Mouse (Mus musculus) hindbrain, embryonic 10.5 days (tissue): ENCODE data around the gene Rapgef1. TPM values are rescaled to one million over a fixed set of nuclear protein-coding genes. Genes with fewer than 3 reads are reported as not detected.
"Not testable (repeated sequence)": the region's sequence is repeated elsewhere in the genome, so short reads cannot be mapped to it uniquely, and the experiment has no call there.

Experiments
- DNase-seq: peaks from one replicate; pipeline ENCODE4 v3.0.0-alpha.2; 2017; ENCODE audit warnings: low spot score
- H3K27ac ChIP-seq: fragments of 300-500 bp; sonication (generic); 2 replicates; pipeline ENCODE4 v1.5.1; 2016; ENCODE audit warnings: mild to moderate bottlenecking, moderate library complexity
- H3K27me3 ChIP-seq: fragments of 300-500 bp; sonication (generic); 2 replicates; pipeline ENCODE4 v1.6.1; 2016; ENCODE audit warnings: mild to moderate bottlenecking; ENCODE audit not compliant: poor library complexity, insufficient read depth, severe bottlenecking
- H3K36me3 ChIP-seq: fragments of 300-500 bp; sonication (generic); 2 replicates; pipeline ENCODE4 v1.6.1; 2016; ENCODE audit warnings: mild to moderate bottlenecking, moderate library complexity
- H3K4me1 ChIP-seq: fragments of 300-500 bp; sonication (generic); replicated peaks from 2 replicates; pipeline ENCODE4 v1.6.1; 2016; ENCODE audit warnings: mild to moderate bottlenecking
- H3K4me3 ChIP-seq: fragments of 300-500 bp; sonication (generic); 2 replicates; pipeline ENCODE4 v1.5.1; 2016; ENCODE audit warnings: mild to moderate bottlenecking, moderate library complexity
- H3K9me3 ChIP-seq: fragments of 300-500 bp; sonication (generic); 2 replicates; pipeline ENCODE4 v1.6.1; 2016; ENCODE audit warnings: mild to moderate bottlenecking, moderate library complexity
- WGBS: fragments of 180-500 bp; shearing (Covaris S2); methylation state at CpG from one replicate; pipeline ENCODE4 v1.1.7; 2016; 5-methylcytosine and 5-hydroxymethylcytosine counted together
- polyA plus RNA-seq: library from polyadenylated mRNA; unstranded; fragments of >200 nt; fragmentation: Nextera tagmentation; extraction: Ambion mirVana; gene quantifications from 2 replicates; pipeline ENCODE4 v1.2.1, GENCODE M21; 2016

Gene Rapgef1
- polyA plus RNA-seq, 1 experiment from 2014 or later = 13.5 TPM

DNA sequence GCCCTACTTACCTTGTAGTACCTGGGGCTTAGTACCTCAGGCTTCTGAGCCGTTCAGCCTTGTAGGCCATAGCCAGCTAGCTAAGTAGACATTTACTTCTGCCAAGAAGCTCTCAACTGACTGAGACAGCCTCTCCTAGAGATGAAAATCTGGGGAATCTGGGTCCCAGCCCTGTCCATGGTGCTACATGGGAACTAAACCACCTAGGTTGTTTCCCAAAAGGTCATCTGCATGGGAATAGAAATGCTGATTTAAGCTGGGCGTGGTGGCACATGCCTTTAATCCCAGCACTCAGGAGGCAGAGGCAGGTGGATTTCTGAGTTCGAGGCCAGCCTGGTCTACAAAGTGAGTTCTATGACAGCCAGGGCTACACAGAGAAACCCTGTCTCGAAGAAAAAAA, 88.7 kb downstream of the Rapgef1 start:
- H3K4me3 ChIP-seq, H3K27ac ChIP-seq, DNase-seq, H3K4me1 ChIP-seq, H3K27me3 ChIP-seq, H3K9me3 ChIP-seq: not testable (repeated sequence)
- WGBS = 89% methylated on average over 4 of the region's 4 CpGs
- peaks cover 92% of the 10 kb centered on the region for H3K36me3 ChIP-seq

DNA sequence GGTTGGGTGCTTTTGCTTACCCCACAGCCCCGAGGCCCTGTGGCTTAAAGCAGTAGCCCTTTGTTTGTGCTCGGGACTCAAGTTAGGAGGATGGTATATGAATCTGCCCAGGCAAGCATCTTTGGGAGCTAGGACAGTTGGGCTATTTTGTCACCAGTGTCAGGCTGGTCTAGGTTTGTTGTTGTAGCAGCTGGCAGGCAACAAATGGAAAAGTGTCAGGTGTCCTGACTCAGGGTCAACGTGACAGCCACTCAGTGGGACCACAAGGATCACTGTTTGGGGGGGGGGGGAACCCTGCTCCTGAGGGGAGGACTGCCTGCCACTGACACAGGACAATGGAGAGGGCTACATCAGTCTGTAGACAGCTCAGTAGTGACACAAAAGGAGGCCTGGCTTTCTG, 91.5 kb downstream of the Rapgef1 start:
- no peak for DNase-seq
- 61% methylated on average over 3 of the region's 3 CpGs for WGBS
- H3K36me3 ChIP-seq = peaks cover 91% of the 10 kb centered on the region
- no peaks in the 10 kb centered on the region for H3K27me3 ChIP-seq
- no peak overlapping the region; the same call in 1 of the 2 replicates for H3K27ac ChIP-seq
- H3K4me1 ChIP-seq = peaks cover 10% of the 10 kb centered on the region
- H3K4me3 ChIP-seq = no peak overlapping the region
- H3K9me3 ChIP-seq = no peaks in the 10 kb centered on the region

DNA sequence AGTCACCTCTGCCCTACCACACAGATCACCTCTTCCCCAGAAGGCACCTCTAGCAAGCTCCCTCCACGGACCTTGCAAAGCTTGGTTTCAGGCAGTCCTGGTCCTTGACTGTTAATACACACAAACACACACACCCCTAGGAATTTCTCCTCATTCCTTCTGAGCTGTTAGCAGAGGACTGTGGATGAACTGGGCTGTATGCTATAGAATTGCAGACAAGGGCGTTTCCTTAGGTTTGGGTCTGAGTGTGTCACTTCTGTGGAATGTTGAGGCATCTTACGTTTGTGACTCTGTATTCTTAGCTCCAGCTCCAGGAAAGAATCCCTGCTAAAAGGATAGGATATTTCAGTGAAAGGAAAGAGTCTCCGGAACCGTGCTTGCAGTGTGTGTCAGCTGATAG, 92.4 kb downstream of the Rapgef1 start:
- DNase-seq = no peak
- H3K9me3 ChIP-seq = no peaks in the 10 kb centered on the region
- H3K27ac ChIP-seq = no peak overlapping the region
- WGBS = 88% methylated on average over 5 of the region's 5 CpGs
- no peak overlapping the region for H3K4me3 ChIP-seq
- no peaks in the 10 kb centered on the region for H3K27me3 ChIP-seq
- peaks cover 91% of the 10 kb centered on the region for H3K36me3 ChIP-seq
- H3K4me1 ChIP-seq = peaks cover 18% of the 10 kb centered on the region

DNA sequence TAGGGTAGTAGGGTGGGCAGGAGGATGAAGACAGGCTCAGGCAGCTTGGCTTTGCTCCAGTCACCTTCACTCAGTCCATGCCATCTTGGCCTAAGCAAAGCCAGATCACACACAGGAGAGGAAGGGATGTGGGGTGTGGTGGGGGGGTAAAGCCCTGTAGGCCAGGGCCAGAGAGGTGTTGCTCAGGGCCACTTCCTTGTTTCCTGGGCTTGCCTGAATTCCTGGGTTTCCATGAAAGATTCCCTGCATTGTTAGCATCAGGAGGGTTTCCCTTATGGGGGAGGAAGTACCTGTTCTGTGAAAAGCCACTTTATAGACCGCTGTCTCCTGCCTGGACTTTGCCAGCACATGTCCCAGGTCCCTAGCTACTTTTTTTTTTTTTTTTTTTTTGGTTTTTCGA, 94.0 kb downstream of the Rapgef1 start:
- no peaks in the 10 kb centered on the region for H3K27me3 ChIP-seq
- no peak for DNase-seq
- 76% methylated on average over 2 of the region's 2 CpGs for WGBS
- H3K4me1 ChIP-seq = peaks cover 19% of the 10 kb centered on the region
- no peak overlapping the region for H3K4me3 ChIP-seq
- no peaks in the 10 kb centered on the region for H3K9me3 ChIP-seq
- H3K27ac ChIP-seq = no peak overlapping the region
- H3K36me3 ChIP-seq = peaks cover 87% of the 10 kb centered on the region

DNA sequence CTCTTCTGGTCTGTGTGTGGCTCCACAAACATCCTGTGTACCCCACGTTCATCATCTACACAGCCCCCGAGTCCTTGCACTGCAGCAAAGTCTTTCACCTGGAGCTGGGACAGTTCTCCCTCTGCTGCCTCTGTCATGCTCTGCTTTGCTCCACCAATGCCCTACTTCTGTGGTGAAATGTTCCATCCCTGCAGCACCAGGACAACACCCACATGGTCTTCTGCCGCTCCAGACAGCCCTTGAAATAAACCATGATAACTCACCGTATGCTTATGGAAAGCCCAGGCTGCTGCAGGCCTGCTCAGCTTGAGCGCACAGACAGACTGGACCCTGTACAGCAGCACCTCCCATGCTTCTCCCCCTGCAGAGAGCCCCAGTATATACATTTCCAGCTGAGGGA, 94.6 kb downstream of the Rapgef1 start:
- Histone ChIP-seq H3K9me3 (no peaks in the 10 kb centered on the region), H3K4me3 (no peak overlapping the region), H3K27me3 (no peaks in the 10 kb centered on the region), H3K36me3 (peaks cover 89% of the 10 kb centered on the region), H3K27ac (no peak overlapping the region), H3K4me1 (peaks cover 19% of the 10 kb centered on the region)
- 95% methylated on average over 5 of the region's 5 CpGs for WGBS
- no peak for DNase-seq

DNA sequence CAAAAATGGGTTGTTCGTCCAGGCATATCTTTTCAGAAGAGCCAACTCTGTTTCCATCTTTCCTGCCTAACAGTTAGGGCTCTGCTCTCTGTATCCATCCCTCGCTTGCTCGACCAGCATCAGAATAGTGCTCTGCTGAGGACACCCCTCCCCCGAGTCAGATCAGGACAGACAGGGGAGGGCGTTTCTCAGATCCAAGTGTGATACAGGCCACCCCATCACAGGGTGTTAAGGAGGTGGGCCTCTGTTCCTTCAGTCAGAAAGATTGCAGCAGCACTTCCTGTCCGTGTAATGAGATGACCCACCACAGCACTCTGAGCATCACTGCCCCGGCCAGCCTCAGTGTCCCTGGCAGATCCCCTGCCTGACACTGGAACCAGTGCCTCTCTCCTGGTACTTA, 96.6 kb downstream of the Rapgef1 start:
- Histone ChIP-seq H3K4me3 (no peak overlapping the region), H3K36me3 (peaks cover 95% of the 10 kb centered on the region), H3K4me1 (peaks cover 19% of the 10 kb centered on the region), H3K27me3 (no peaks in the 10 kb centered on the region), H3K27ac (0 out of 2 replicates have a peak overlapping the region, but pooled peaks have one; percentile 47), H3K9me3 (no peaks in the 10 kb centered on the region)
- no peak for DNase-seq
- 42% methylated on average over 7 of the region's 7 CpGs for WGBS

DNA sequence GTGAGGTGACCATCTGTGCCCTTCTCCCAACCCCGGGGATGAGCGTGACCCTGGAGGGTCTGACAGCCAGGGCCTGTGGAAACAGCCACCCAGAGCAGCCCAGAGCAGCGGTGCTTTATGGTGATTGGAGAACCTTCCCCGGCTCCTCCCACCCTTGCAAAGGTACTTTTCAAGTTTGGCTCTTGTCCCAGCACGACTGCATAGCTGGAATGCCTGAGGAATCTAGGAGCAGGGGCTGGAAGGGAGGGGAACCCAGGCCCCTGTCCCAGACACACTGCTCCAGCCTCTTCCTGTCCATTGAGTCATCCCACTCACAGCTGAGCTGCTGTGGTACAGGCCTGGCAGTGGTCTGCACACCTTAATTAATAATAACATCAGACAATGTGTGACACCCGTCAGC, 97.2 kb downstream of the Rapgef1 start:
- Histone ChIP-seq H3K4me3 (no peak overlapping the region), H3K27ac (0 out of 2 replicates have a peak overlapping the region, but pooled peaks have one; percentile 12), H3K36me3 (peaks cover 95% of the 10 kb centered on the region), H3K9me3 (no peaks in the 10 kb centered on the region), H3K27me3 (no peaks in the 10 kb centered on the region), H3K4me1 (peaks cover 14% of the 10 kb centered on the region)
- peak; percentile 62 for DNase-seq
- WGBS = 15% methylated on average over 6 of the region's 6 CpGs

DNA sequence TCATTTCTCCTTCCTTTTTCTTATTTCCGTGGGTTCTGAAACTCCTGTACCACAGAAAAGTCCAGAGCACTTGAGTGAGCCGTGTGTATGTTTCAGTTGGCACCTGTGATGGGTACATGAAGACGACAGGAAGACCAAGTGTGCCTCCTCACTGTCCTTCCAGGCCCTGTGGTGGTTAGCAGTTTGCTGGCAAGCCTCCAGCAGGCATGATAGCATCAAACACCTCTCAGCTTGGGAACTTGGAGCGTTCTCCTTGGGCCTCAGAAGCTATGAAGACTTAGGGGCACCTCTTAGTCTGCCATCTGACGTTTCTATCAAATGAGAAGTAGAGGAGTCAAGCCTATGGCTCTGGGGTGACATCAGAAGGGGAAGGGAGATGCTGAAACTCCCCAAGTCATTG, 99.1 kb downstream of the Rapgef1 start:
- Histone ChIP-seq H3K4me1 (peaks cover 14% of the 10 kb centered on the region), H3K36me3 (peaks cover 95% of the 10 kb centered on the region), H3K4me3 (no peak overlapping the region), H3K9me3 (no peaks in the 10 kb centered on the region), H3K27me3 (no peaks in the 10 kb centered on the region), H3K27ac (no peak overlapping the region)
- no peak for DNase-seq
- WGBS = 91% methylated on average over 5 of the region's 5 CpGs

DNA sequence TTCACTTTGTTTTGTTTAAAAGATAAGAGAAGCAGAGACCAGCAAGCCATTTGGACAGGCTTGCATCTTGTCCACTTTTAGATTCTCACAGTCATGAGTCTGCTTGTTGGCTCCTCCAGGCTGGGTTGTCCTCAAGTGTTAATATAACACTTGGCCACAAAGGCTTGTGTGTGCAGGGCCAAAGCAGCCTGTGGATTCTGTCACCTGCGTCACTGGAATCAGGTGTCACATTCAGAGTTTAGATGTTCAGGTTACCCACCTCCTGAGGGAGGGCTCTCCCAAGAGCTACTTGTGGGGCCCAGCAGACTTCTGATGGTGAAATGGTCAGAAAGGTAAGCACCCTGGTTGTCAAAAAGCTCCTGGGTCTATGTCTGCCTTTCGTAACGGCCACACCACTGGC, 103.6 kb downstream of the Rapgef1 start:
- WGBS = 89% methylated on average over 3 of the region's 3 CpGs
- H3K4me3 ChIP-seq = no peak overlapping the region
- peaks cover 99% of the 10 kb centered on the region for H3K36me3 ChIP-seq
- H3K27ac ChIP-seq = no peak overlapping the region
- H3K27me3 ChIP-seq = no peaks in the 10 kb centered on the region
- DNase-seq = no peak
- no peaks in the 10 kb centered on the region for H3K9me3 ChIP-seq
- H3K4me1 ChIP-seq = no peaks in the 10 kb centered on the region; the same call in 1 of the 2 replicates

DNA sequence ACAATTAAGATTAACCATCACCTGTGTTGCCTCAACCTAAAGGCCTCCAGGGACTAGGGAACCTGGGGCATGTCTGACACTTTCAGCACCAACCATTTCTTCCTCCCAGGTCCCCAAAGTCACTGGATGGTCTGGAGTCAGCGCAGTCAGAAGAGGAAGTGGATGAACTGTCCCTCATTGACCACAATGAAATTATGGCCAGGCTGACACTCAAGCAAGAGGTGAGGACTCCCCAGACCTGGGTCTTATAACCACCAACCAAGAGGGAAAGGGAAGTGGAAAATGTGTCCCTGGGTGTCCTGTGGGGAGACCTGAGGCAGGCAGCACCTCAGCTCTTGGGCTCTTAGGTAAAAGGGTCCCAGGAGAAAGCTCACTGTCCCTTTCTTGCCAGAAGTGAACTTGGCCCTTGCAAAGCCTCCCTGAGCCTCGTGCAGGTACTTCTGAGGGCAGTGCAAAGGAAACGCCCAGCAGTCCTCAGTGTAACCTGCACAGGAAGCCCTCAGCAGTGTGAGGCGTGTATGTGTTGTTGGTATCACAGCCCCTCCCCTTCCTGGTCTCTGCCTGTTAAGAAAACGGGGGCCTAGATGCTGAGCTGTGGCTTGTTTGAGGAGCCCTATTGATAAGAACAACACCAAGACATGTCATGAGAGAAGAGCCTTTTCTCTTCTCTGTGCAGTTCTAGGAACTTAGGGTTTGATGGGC, 105.3 kb downstream of the Rapgef1 start:
- H3K27ac ChIP-seq = no peak overlapping the region
- no peaks in the 10 kb centered on the region for H3K9me3 ChIP-seq
- WGBS = 82% methylated on average over 5 of the region's 5 CpGs
- H3K4me1 ChIP-seq = no peaks in the 10 kb centered on the region; the same call in 1 of the 2 replicates
- H3K36me3 ChIP-seq = peaks cover 99% of the 10 kb centered on the region
- DNase-seq = no peak
- H3K4me3 ChIP-seq = no peak overlapping the region
- H3K27me3 ChIP-seq = no peaks in the 10 kb centered on the region

DNA sequence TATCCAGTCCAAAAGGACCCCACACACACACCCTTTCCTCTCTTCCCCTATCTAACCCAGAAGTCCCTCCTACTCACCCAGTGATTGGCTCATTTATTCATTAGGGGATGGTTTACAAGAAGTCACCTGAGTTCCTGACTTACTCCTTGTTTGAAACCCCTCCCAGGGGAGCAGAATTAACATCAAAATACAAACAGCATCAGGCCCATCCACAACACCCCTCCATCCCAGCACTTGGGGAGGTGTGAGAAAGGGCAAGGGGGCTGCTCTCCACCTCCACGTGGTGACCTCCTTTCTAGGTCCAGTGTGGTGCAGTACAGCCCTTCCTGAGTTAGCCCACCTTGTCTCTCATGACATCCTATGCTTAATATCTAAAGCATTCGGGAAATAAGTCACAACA, 110.0 kb downstream of the Rapgef1 start:
- H3K9me3 ChIP-seq = no peaks in the 10 kb centered on the region
- H3K27ac ChIP-seq = no peak overlapping the region
- 62% methylated on average over 2 of the region's 2 CpGs for WGBS
- H3K4me3 ChIP-seq = no peak overlapping the region
- no peaks in the 10 kb centered on the region for H3K27me3 ChIP-seq
- H3K36me3 ChIP-seq = peaks cover 99% of the 10 kb centered on the region
- no peaks in the 10 kb centered on the region for H3K4me1 ChIP-seq
- no peak for DNase-seq

DNA sequence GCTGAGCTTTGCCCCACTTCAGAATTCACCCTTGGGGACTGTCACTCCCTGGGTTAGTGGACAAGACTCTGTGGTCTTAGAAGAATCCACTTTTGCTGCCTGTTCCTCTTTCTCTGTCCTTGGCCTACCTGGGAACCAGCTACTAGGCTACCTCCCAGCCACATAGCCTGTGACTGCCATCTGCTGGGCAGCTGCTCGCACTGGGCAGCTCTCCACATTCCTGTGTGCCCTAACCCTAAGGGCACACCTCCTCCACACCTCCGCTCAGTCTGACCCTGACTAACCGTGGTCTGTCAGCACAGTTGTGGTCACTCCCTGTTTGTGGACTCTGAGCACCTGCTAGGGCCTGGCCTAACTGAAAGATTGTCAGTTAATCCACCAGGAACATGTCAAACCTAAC, 112.0 kb downstream of the Rapgef1 start:
- Histone ChIP-seq H3K4me1 (no peaks in the 10 kb centered on the region), H3K27ac (no peak overlapping the region), H3K36me3 (peaks cover 99% of the 10 kb centered on the region), H3K4me3 (no peak overlapping the region), H3K27me3 (no peaks in the 10 kb centered on the region), H3K9me3 (no peaks in the 10 kb centered on the region)
- no peak for DNase-seq
- whole genome bisulfite sequencing = 72% methylated on average over 3 of the region's 3 CpGs

DNA sequence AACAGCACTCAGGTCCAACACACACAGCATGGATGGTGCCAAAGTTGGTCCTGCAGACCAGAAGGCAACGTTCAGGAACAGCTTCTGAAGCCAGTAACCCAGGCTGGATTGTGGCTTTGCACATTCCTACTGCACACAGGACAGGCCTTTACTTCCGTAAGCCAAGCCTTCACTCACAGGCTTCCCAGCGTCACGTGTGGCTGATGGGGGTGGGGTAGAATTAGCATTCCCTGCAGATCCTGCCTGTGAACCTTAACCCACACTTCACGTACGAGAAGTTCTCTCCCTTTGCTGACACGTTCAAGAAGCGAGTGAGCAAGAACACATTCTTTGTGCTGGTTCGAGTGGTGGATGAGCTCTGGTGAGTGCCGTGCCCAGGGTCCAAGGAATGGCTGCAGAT, 113.0 kb downstream of the Rapgef1 start:
- WGBS = 90% methylated on average over 10 of the region's 10 CpGs

DNA sequence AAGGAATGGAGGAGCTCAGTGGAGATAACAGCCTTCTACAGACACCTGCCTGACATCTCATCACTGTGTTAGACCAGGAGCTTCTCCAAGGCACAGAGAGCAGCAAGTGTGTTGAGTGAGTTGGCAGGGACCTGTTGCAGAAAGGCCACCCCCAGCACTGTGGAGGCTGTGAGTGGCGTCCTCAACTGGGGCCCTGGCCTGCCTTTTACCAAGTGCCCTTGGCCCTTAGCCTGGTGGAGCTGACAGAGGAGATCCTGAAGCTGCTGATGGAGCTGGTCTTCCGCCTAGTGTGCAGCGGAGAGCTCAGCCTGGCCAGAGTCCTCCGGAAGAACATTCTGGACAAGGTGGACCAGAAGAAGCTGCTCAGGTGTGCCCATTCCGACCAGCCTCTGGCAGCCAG, 113.8 kb downstream of the Rapgef1 start:
- H3K4me3 ChIP-seq = no peak overlapping the region
- no peaks in the 10 kb centered on the region for H3K4me1 ChIP-seq
- WGBS = 95% methylated on average over 5 of the region's 5 CpGs
- H3K27me3 ChIP-seq = no peaks in the 10 kb centered on the region
- no peaks in the 10 kb centered on the region for H3K9me3 ChIP-seq
- no peak overlapping the region for H3K27ac ChIP-seq
- DNase-seq = no peak
- peaks cover 99% of the 10 kb centered on the region for H3K36me3 ChIP-seq

More for the DNA sequence above, 113.0 kb downstream of the Rapgef1 start:
- Histone ChIP-seq H3K9me3 (no peaks in the 10 kb centered on the region), H3K27me3 (no peaks in the 10 kb centered on the region), H3K27ac (no peak overlapping the region), H3K36me3 (peaks cover 99% of the 10 kb centered on the region), H3K4me1 (no peaks in the 10 kb centered on the region), H3K4me3 (no peak overlapping the region)
- no peak for DNase-seq
